Mouse (Mus musculus) embryo, embryonic 10 days (tissue): ENCODE data around the gene AU022252.

Source experiments
- DNase-seq: peaks from one replicate; pipeline ENCODE4 v3.0.0-alpha.2; 2015; ENCODE audit warnings: low spot score

The AU022252 gene

DNA sequence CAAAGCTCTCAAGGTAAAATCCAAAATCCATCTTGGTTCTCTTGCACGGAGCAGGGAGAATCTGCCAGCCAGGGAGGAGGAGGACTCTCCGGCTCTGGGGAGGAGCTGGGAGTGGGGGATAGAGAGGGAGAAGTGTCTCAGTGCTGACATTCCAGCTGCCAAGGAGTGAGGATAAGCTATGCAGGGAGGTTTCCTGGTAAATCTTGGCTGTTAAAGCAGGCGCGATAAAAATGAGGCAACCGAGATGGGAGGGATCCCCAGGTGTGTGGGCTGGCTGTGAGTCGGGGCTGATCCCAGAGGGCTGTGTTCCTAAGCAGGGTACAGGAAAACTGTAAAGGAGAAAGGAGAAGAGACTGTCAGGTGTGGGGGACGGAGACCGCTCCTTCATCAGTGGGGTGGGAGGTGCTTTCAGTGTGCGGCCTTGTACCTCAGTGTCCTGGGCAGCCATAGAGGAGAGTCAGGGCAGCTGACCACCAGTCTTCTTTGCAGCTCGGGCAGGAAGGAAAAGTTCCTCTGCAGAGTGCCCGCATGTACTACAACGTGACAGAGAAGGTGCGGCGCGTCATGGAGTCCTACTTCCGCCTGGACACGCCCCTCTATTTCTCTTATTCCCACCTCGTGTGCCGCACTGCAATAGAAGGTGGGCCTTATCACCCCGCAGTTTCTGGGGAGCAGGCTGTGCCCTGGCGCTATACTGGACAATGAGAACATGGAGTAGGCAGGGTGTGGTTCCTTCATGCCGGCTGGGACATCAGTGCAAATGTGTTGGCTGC is 12.1 kb upstream of the AU022252 start:
- no peak for DNase-seq

- no peak for DNase-seq
These were observed 10.1 kb upstream of the AU022252 start for GRCm38 (mm10) chr4:119242571-119242970.

GRCm38 (mm10) chr4:119241664-119242063 is 9.2 kb upstream of the AU022252 start:
- no peak for DNase-seq

GRCm38 (mm10) chr4:119239181-119239682 is 6.7 kb upstream of the AU022252 start:
- DNase-seq, result peak; percentile 87

DNA sequence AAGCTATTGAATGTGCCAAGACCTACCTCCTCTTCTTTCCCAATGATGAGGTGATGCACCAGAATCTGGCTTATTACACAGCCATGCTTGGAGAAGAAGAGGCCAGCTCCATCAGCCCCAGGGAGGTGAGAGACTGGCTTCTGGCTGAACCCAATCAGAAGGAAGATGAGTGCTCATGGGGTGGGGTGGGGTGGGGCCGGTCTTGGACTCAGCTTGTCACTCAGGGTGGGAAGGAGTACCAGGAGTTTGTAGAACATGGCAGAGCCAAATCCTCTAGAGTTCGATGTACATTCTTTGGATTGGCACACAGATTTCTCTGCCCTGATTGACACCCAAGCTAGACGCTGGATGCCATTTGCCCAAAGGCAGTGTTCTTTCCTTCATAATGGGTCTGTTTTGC is 6.1 kb upstream of the AU022252 start:
- DNase-seq, result no peak

DNA sequence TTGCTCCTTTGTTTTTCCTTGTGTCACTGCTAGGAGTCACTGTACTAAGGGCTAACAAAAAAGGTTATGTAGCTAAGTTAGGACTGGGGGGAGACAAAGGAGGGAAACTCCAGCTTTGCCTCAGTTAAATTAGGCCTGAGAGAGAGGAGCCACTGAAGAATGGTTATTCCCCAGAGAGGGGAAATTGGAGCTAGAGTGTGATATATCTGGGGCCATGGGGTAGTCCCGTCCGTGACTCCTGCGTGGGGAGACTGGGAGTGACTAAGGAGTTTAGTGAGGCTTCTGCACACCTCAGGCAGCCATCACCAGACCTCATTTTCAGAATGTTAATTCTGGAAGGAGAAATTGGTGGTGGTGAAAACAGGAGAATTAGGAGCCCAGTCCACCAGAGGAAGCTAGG is 1.8 kb upstream of the AU022252 start:
- no peak for DNase-seq

DNA sequence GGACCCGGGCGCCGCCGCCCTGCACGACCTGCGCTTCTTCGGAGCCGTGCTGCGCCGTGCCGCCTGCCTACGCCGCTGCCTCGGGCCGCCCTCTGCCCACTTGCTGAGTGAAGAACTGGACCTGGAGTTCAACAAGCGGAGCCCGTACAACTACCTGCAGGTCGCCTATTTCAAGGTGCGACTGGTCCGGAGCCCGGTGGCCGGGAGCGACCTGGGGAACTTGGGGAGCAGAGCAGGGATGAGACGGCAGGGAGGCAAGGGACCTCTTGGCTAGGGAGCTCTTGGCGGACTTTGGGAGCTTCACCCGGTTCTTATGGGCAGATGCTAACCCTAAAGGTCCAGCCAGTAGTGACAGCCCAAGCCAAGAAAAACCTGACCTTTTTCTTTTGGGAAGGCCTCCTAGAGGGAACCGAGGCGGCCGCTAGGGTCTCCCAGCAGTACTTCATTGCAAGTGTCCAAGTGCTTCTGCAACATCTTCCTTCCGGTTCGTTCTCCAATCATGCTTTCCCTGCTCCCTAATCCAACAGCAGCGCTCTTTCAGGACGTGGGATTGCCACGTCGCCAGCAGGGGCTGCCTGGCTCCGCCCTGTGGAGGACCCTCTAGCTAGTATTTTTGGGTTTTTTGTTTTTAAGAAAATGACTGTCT is 867 bp upstream of the AU022252 start:
- peak; percentile 87 for DNase-seq

DNA sequence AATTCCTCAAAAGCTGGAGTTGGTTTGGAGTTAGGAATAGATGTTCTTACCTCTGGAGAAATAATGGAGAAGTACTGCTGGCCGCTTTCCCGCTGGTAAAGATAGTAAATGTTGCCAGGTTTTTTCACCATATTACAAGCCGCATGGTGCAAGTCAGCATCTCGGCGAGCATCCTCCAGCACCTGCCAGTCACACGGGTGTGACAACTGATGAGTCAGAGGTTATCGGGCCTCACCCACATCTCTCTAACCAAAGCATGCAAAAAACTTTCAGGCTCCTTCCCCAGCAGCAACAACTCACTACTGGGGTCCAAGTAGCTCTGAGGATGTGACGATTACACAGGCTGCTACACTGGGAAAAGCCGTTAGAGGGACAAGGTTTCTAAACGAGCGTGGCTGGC is 5.8 kb downstream of the AU022252 start:
- DNase-seq, result no peak

- no peak for DNase-seq
These were observed 6.8 kb downstream of the AU022252 start for GRCm38 (mm10) chr4:119225719-119226118.

- no peak for DNase-seq
These were observed 8.0 kb downstream of the AU022252 start for GRCm38 (mm10) chr4:119224534-119224933.

- DNase-seq, result peak; percentile 42
These were observed 8.8 kb downstream of the AU022252 start for GRCm38 (mm10) chr4:119223696-119224095.

DNA sequence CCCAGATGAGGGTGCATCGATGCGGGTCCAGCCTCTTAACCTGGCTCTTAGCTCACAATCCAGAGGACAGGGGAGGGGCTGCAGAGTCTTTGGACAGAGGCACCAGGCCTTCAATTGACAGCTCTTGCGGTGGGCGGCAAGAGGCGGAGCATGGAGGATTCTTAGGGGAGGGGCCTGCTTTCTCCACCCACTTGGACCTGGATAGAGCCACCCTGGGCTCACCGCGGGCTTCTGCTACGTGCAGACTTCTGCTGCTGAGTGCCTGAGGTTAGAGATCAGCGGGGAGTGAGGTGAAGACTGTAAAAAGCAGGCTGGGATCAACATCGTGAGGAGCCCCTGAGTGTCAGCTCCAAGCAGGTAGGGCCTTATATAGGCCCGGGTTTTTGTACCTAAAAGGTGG is 14.3 kb downstream of the AU022252 start, which contains the start of gene Tmem269:
Gene Tmem269, minus strand, starts transcription at position 49 of the 400 bp plus-strand sequence.
- DNase-seq, result peak; percentile 37

DNA sequence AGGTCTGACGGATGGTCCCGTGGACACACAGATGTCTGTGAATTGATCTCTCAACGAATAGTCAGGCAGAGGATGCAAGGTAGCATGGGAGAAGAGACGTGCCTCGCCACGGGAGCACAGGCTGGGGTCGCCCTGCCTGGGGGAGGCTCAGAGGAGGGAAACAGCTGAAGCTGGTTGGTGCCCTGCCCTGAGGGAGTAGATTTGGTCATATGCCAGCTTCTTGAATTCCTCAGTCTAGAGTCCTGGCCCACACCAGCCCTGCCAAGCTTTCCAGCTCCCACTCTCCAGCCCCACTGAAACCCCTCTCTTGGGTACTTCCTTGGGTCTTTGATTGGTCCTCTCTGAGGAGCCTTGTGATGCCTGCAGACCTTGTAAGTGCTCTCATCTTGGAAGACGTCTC is 15.8 kb downstream of the AU022252 start:
- no peak for DNase-seq

GRCm38 (mm10) chr4:119204672-119205071 is 27.8 kb downstream of the AU022252 start:
- peak; percentile 85 for DNase-seq

DNA sequence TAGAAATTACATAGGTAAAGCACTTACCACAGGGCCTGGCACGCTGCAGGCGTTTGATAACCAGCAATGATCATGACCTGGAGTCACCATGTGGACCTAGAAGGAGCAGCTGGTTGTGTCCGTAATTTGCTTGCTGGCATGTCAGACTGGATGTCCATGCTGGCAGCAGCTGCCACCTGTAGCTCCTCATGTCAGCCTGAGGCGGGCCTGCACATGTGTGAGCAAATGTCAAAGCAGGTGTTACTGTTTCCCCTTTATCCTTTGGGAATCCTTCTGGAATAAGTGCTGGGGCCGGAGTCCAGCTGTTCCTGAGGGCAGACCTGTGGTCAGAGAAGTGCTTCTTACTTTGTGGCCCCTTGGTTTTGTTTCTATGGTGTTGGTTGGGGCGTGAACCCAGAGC is 34.4 kb downstream of the AU022252 start:
- no peak for DNase-seq

DNA sequence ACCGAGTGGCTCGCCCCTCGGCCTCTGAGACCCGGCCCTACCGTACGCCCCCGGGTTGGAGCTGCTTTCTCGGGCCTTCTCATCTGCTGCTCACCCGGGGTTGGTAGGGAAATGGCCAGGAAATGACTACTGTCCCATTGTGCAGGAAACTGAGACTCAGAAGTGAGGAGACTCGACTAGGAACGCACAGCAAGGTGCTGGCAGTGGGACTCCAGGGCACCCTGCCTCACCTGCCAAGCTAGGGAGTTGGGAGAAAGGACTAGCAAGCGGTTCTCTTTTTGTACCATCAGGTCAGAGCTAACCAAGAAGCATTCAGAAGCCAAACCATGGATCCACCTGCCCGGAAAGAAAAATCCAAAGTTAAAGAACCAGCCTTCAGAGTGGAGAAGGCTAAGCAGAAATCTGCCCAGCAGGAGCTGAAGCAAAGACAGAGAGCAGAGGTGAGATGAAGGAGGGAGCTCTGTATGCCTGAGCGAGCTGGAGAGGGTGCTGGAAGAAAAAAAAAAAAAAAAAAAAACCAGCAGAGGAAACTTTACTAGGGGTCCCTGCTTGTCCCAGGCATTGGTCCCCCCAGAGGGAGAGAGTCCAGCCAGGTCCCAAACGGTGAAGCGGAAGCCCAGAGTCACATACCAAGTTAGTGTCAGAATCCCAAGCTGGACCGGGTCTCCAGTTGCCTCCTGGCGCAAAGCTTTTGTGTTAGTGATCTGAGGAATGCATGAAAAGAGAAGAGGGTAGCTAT is 36.8 kb downstream of the AU022252 start:
- DNase-seq, result peak; percentile 8

- DNase-seq, result peak; percentile 83
These were observed 37.5 kb downstream of the AU022252 start, which contains the start of gene Svbp for GRCm38 (mm10) chr4:119194909-119195581. Svbp (plus strand) TSS chr4:119195306.

DNA sequence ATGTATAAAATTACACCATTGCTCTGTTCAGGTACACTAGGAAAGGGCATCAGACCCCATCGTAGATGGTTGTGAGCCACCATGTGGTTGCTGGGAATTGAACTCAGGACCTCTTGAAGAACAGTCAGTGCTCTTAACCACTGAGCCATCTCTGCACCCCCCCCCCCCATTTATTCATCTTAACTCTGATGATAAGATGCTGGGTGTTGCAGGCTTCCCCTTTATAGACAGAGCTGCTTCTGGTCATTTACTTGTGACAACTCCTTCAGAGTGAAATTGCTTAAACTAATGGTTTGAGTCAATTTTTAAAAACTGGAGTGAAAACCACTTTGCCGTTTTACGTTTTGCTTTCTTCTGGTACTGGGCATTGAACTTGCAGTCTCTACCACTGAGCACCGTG is 39.8 kb downstream of the AU022252 start:
- no peak for DNase-seq

GRCm38 (mm10) chr4:119191273-119191672 is 41.2 kb downstream of the AU022252 start:
- no peak for DNase-seq

- no peak for DNase-seq
These were observed 41.9 kb downstream of the AU022252 start for GRCm38 (mm10) chr4:119190618-119191017.

DNA sequence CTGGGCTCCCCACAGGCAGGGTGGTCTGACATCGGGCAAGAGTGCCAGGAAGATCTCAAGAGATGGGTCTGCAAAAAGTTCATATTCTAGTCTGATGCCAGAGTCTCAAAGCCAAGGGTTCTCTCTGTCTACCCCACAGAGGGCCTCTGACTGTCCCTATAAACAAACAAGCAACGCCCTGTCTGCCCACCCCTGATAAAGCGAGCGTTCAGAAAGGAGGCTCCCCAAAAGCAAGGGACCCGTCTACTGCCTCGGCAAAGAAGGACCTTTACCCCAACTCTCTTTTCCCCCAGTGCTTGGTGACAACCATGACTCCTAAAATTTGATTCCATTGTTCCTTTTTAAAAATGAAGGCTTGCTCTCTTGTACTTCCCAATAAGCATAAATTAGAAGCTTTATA is 42.6 kb downstream of the AU022252 start, which contains the start of gene Ermap:
Gene Ermap, minus strand, starts transcription at position 148 of the 400 bp plus-strand sequence.
- no peak for DNase-seq

- no peak for DNase-seq
These were observed 43.1 kb downstream of the AU022252 start for GRCm38 (mm10) chr4:119189392-119189791.
